Mouse (Mus musculus) midbrain, embryonic 10.5 days (tissue): ENCODE measurements at regions not wholly inside any gene's neighbourhood (a gene's known extent, or its start where the extent isn't known, plus 50 kb on each side); places are given as distances from the start of the nearest gene placed in this dataset.

Experiments used
- DNase-seq: peaks from one replicate; pipeline ENCODE4 v3.0.0-alpha.2; 2017; ENCODE audit warnings: low spot score
- H3K27ac ChIP-seq: fragments of 300-500 bp; sonication (generic); replicated peaks from 2 replicates; pipeline ENCODE4 v1.5.1; 2016; ENCODE audit warnings: mild to moderate bottlenecking
- H3K27me3 ChIP-seq: fragments of 300-500 bp; sonication (generic); 2 replicates; pipeline ENCODE4 v1.6.1; 2016; ENCODE audit warnings: low read depth, mild to moderate bottlenecking; ENCODE audit not compliant: poor library complexity, severe bottlenecking
- H3K36me3 ChIP-seq: fragments of 300-500 bp; sonication (generic); 2 replicates; pipeline ENCODE4 v1.6.1; 2016; ENCODE audit warnings: mild to moderate bottlenecking, moderate library complexity
- H3K4me1 ChIP-seq: fragments of 300-500 bp; sonication (generic); 2 replicates; pipeline ENCODE4 v1.6.1; 2016
- H3K4me3 ChIP-seq: fragments of 300-500 bp; sonication (generic); 2 replicates; pipeline ENCODE4 v1.5.1; 2016; ENCODE audit warnings: mild to moderate bottlenecking, moderate library complexity
- H3K9me3 ChIP-seq: fragments of 300-500 bp; sonication (generic); replicated peaks from 2 replicates; pipeline ENCODE4 v1.6.1; 2016; ENCODE audit warnings: mild to moderate bottlenecking
- WGBS: fragments of 180-500 bp; shearing (Covaris S2); methylation state at CpG from one replicate; pipeline ENCODE4 v1.1.7; 2016; 5-methylcytosine and 5-hydroxymethylcytosine counted together

DNA sequence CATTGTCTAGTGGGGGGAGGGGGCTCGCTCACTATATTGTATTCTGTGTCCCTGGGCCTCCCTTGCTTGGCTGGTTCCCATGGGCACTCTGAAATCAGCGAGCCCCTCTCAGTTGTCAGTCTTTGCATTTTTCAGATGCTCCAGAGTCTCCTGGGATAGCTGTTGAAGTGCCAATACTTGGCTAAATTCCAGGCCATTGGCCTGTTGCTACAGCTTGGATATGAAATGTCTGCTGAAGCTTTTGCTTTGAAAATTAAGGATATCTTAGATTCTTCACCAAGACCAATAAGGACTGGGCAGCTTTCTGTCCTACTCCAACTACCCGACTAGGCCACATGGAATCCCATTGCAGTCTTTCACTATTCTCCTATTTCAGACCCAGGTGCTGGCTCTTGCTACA is 290.2 kb upstream of the Ubash3b start:
- no peaks in the 10 kb centered on the region for H3K9me3 ChIP-seq
- H3K4me3 ChIP-seq = no peak overlapping the region
- H3K36me3 ChIP-seq = peaks cover 24% of the 10 kb centered on the region
- H3K27me3 ChIP-seq = no peaks in the 10 kb centered on the region
- peaks cover 35% of the 10 kb centered on the region for H3K4me1 ChIP-seq
- H3K27ac ChIP-seq = peak overlapping the region; percentile 10; the same call in 1 of the 2 replicates
- no peak for DNase-seq
- WGBS = 75% methylated on average over 3 of the region's 3 CpGs

DNA sequence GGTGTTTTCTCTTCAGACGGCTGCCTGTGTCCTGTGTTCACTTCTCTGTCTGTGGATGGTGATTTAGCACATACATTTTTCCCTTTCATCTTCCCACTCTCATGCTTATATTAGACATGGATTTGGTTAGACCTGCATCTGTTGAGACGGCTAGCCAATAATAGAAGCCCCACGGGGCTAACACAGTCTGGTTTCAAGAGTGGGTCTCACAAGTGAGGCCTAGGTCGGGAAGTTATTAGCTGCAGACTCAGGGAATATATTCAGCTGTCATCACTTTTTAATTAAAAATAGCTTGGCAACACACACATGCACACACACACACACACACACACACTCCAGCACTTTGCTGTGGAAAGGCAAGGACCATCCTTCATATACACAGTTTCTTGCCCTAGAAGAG is 287.7 kb upstream of the Ubash3b start:
- peak overlapping the region; percentile 88 for H3K27ac ChIP-seq
- 79% methylated on average over 4 of the region's 4 CpGs for WGBS
- H3K4me1 ChIP-seq = peaks cover 44% of the 10 kb centered on the region

DNA sequence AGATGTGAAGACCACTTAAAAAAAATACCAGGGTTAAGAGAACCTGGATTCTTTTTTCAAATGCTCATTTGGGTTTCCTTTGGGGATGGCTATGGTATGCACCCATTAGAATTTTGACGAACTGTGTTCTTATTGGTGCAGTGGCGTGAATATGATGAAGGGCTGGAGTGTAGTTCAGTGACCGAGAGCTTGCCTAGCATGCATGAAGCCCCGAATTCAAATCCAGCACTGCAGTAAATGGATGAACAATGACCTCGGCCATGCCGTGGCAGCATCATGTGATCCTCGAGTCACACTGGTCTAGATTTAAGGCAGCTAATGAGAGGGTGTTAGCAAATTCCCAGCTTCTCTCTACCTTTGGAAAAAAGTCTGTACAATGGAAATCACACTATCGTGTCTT is 286.4 kb upstream of the Ubash3b start:
- no peak for DNase-seq
- Histone ChIP-seq H3K36me3 (peaks cover 8% of the 10 kb centered on the region), H3K4me1 (peaks cover 44% of the 10 kb centered on the region), H3K9me3 (peaks cover 2% of the 10 kb centered on the region; the same call in 1 of the 2 replicates), H3K4me3 (0 out of 2 replicates have a peak overlapping the region, but pooled peaks have one; percentile 18), H3K27ac (peak overlapping the region; percentile 88), H3K27me3 (no peaks in the 10 kb centered on the region)
- 75% methylated on average over 8 of the region's 8 CpGs for WGBS

More for the DNA sequence above, 287.7 kb upstream of the Ubash3b start:
- Histone ChIP-seq H3K4me3 (no peak overlapping the region), H3K27me3 (no peaks in the 10 kb centered on the region), H3K36me3 (peaks cover 7% of the 10 kb centered on the region), H3K9me3 (no peaks in the 10 kb centered on the region)
- DNase-seq = no peak

GRCm38 (mm10) chr9:41447211-41447875 is 285.8 kb upstream of the Ubash3b start:
- DNase-seq = peak; percentile 73
- H3K9me3 ChIP-seq = peaks cover 7% of the 10 kb centered on the region; the same call in 1 of the 2 replicates
- 25% methylated on average over 12 of the region's 12 CpGs for WGBS
- peak overlapping the region; percentile 18 for H3K4me3 ChIP-seq
- peak overlapping the region; percentile 88 for H3K27ac ChIP-seq
- no peaks in the 10 kb centered on the region for H3K27me3 ChIP-seq
- peaks cover 13% of the 10 kb centered on the region for H3K36me3 ChIP-seq
- H3K4me1 ChIP-seq = peaks cover 44% of the 10 kb centered on the region

GRCm38 (mm10) chr9:41446431-41447203 is 285.1 kb upstream of the Ubash3b start:
- Histone ChIP-seq H3K4me3 (0 out of 2 replicates have a peak overlapping the region, but pooled peaks have one; percentile 18), H3K4me1 (peaks cover 40% of the 10 kb centered on the region), H3K36me3 (peaks cover 20% of the 10 kb centered on the region), H3K27me3 (no peaks in the 10 kb centered on the region), H3K27ac (peak overlapping the region; percentile 88), H3K9me3 (peaks cover 7% of the 10 kb centered on the region; the same call in 1 of the 2 replicates)
- 62% methylated on average over 9 of the region's 9 CpGs for WGBS
- peak; percentile 36 for DNase-seq

GRCm38 (mm10) chr9:41442418-41442817 is 280.9 kb upstream of the Ubash3b start:
- DNase-seq = no peak
- peaks cover 58% of the 10 kb centered on the region for H3K36me3 ChIP-seq
- peaks cover 30% of the 10 kb centered on the region for H3K9me3 ChIP-seq
- 84% methylated on average over 3 of the region's 3 CpGs for WGBS
- H3K27me3 ChIP-seq = no peaks in the 10 kb centered on the region
- H3K27ac ChIP-seq = no peak overlapping the region
- no peak overlapping the region for H3K4me3 ChIP-seq
- peaks cover 15% of the 10 kb centered on the region for H3K4me1 ChIP-seq

- no peak overlapping the region for H3K27ac ChIP-seq
- WGBS = 92% methylated on average over 4 of the region's 4 CpGs
- H3K9me3 ChIP-seq = peaks cover 40% of the 10 kb centered on the region
- H3K36me3 ChIP-seq = peaks cover 81% of the 10 kb centered on the region
- no peaks in the 10 kb centered on the region for H3K27me3 ChIP-seq
- H3K4me3 ChIP-seq = no peak overlapping the region
- H3K4me1 ChIP-seq = no peaks in the 10 kb centered on the region
- DNase-seq = no peak
These were observed 278.5 kb upstream of the Ubash3b start for GRCm38 (mm10) chr9:41439979-41440378.

DNA sequence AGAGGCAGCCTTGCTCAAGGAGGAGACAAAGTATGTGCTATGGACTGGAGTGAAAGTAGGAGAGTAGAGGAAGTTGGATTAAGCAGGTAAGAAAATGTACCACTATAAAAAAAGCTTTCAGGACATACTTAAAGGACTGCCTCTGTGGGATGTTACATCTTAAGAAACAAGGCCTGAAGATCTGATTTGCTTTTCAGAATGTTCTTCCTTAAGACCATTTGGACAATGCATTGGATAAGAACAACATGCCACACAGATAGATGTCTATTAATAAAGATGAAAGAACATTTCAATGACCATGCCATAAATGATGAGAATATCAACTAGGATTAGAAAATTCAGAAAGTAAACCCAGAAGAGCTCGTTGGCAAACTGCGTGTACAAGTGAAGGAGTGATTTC is 276.6 kb upstream of the Ubash3b start:
- H3K27me3 ChIP-seq = no peaks in the 10 kb centered on the region
- H3K27ac ChIP-seq = no peak overlapping the region
- H3K4me1 ChIP-seq = no peaks in the 10 kb centered on the region
- peaks cover 90% of the 10 kb centered on the region for H3K36me3 ChIP-seq
- DNase-seq = no peak
- WGBS = 95% methylated on average over 2 of the region's 2 CpGs
- no peak overlapping the region for H3K4me3 ChIP-seq
- H3K9me3 ChIP-seq = peaks cover 40% of the 10 kb centered on the region

GRCm38 (mm10) chr9:41430391-41431343 is 269.2 kb upstream of the Ubash3b start:
- Histone ChIP-seq H3K9me3 (no peaks in the 10 kb centered on the region; the same call in 1 of the 2 replicates), H3K4me1 (peaks cover 28% of the 10 kb centered on the region), H3K4me3 (no peak overlapping the region), H3K27me3 (no peaks in the 10 kb centered on the region; the same call in 1 of the 2 replicates), H3K36me3 (peaks cover 58% of the 10 kb centered on the region), H3K27ac (peak overlapping the region; percentile 65)
- no peak for DNase-seq
- 62% methylated on average over 16 of the region's 16 CpGs for WGBS

DNA sequence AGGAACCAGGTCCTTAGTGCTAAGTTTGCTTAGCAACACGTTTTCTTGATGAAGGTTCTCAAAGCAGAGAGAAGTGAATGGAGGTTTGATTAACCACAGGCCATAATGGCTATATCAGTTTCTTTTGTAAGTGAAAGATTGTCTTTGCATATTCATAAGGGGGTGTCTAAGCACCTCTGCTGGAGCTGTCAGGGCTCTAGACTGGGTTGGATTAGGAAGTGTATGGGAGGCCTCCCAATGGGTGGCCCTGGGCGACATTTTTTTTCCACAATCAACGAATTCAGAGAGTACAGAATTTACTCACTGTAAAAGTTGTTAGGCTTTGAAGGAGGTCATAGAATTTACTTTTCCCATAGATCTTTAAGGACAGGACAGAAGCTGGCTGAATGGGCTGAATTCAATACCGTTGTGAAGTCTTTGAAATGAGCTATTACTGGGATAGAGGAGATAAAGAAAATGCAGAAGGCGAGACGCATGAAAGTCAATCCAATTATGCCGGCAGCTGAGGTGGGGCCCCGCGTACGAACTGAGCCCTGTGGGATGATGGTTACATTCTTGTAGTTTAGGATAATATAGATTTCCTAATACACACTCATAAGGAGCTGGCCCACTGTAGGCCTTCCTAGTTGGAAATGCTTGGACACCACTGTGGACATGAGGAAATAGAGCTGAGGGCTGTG is 268.4 kb upstream of the Ubash3b start:
- Histone ChIP-seq H3K9me3 (no peaks in the 10 kb centered on the region), H3K4me3 (no peak overlapping the region), H3K4me1 (peaks cover 36% of the 10 kb centered on the region), H3K27ac (peak overlapping the region; percentile 65), H3K27me3 (no peaks in the 10 kb centered on the region; the same call in 1 of the 2 replicates), H3K36me3 (peaks cover 56% of the 10 kb centered on the region)
- peak; percentile 21 for DNase-seq
- WGBS = 54% methylated on average over 10 of the region's 10 CpGs

GRCm38 (mm10) chr9:41429236-41429635 is 267.7 kb upstream of the Ubash3b start:
- no peaks in the 10 kb centered on the region for H3K9me3 ChIP-seq
- H3K27ac ChIP-seq = no peak overlapping the region
- DNase-seq = no peak
- 90% methylated on average over 4 of the region's 4 CpGs for WGBS
- H3K27me3 ChIP-seq = no peaks in the 10 kb centered on the region; the same call in 1 of the 2 replicates
- peaks cover 53% of the 10 kb centered on the region for H3K36me3 ChIP-seq
- no peak overlapping the region for H3K4me3 ChIP-seq
- peaks cover 37% of the 10 kb centered on the region for H3K4me1 ChIP-seq

DNA sequence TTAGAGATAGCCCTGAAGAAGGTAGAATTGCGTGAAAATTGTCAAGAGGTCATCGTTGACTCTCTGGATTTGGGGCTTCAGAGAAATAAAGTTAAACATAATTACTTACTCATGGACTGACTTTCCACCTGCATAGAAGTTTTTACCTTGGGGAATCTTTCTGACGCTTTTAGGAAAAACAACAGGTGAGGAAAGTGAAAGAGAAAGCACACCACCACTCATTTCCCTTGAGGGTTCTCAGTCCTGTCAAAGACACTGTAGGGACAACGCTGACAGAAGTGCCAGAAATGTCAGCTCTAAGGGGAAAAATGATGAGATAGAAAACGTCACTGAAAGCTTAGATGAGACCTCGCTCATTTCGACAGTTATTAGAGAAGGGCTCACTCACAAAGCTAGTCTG is 265.2 kb upstream of the Ubash3b start:
- no peaks in the 10 kb centered on the region for H3K9me3 ChIP-seq
- no peak overlapping the region for H3K27ac ChIP-seq
- peaks cover 37% of the 10 kb centered on the region for H3K4me1 ChIP-seq
- DNase-seq = no peak
- 88% methylated on average over 7 of the region's 7 CpGs for WGBS
- peaks cover 50% of the 10 kb centered on the region for H3K36me3 ChIP-seq
- H3K27me3 ChIP-seq = no peaks in the 10 kb centered on the region; the same call in 1 of the 2 replicates
- H3K4me3 ChIP-seq = no peak overlapping the region
